Mouse (Mus musculus): ENCODE results near the gene Tmem108.

- TF ChIP-seq MAX (IDR thresholded peaks at IDR 0.05) (no peak), CTCF (IDR thresholded peaks at IDR 0.05; ENCODE audit: control insufficient read depth, insufficient read depth, insufficient read length) (no peak), USF1 (IDR thresholded peaks at IDR 0.05; ENCODE audit: low read depth) (no peak), CEBPB (IDR thresholded peaks at IDR 0.05; ENCODE audit: low read depth) (no peak), FOSL1 (IDR thresholded peaks at IDR 0.05; ENCODE audit: insufficient read depth, low read length, poor library complexity, severe bottlenecking) (no peak), MYOG (IDR thresholded peaks at IDR 0.05; ENCODE audit: control insufficient read depth, extremely low read depth, insufficient read length) (no peak)
Observed at GRCm38 (mm10) chr9:103582249-103582961, 179.2 kb downstream of the Tmem108 start.

All from C2C12 (cell line).